Mouse (Mus musculus): ENCODE results near the gene Naa25. TPM values are rescaled to one million over a fixed set of nuclear protein-coding genes. Genes with fewer than 3 reads are reported as not detected.

Naa25 gene
- polyA plus RNA-seq, 1 experiment from 2014 or later, result 47.8 TPM

DNA sequence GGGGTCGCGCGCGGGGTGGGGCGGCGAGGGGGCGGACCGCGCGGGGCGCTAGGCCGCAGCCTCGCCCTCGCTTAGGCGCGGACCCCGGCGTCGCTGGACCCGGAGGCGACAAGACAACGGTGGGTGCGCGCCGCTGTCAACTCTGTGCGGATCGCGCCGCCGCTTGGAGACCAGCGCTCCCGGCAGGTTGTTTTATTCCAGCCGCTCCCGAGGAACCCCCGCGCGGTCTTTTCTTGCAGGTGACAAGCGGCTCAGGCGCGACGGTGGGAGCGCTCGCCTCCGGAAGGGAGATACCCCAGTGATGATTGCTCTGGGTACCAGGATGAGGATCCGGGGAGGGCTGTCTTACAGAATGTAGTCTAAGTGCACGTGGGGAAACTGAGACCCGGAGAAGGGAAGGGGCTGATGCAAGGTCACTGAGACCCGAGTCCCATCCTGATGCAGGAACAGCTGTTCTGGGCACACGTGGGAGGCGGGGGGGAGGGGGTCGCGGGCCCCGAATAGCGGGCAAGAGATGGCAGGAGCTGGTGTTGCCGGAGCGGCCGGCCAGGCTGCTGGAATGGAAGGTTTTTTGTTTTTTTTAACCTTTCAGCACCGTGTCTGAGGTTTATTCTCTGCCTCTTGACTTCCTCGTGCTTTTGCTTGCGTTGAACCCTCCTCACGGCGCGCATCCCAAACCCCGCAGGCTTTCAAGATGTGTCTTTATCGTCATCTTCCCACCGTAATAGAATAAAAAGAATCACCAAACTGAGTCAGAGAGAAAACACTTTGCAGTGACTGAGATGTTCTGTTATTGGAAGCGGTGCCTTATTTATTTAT is 619 bp downstream of the Naa25 start:
- WGBS, result 1% methylated on average over 67 of the region's 67 CpGs
- DNase-seq (ENCODE audit: low spot score), result peak; percentile 61
- H3K4me3 ChIP-seq (ENCODE audit: low read depth, low read length), result peak overlapping the region; percentile 89
- no peak overlapping the region; the same call in 1 of the 2 replicates for H3K27ac ChIP-seq (replicated peaks; ENCODE audit: low read depth, low read length)
- H3K36me3 ChIP-seq (replicated peaks; ENCODE audit: control insufficient read depth, insufficient read depth, low read depth, low read length), result no peaks in the 10 kb centered on the region
- peak overlapping the region; percentile 89 for H3K4me2 ChIP-seq (ENCODE audit: low read depth, low read length)
- peak; percentile 29 for ATAC-seq (replicated peaks; ENCODE audit: insufficient number of reproducible peaks, low FRiP score, low TSS enrichment, low read depth)
- no peaks in the 10 kb centered on the region; the same call in 1 of the 2 replicates for H3K4me1 ChIP-seq (ENCODE audit: control insufficient read depth, insufficient read depth, low read length)
- peak overlapping the region; percentile 76 for H3K9ac ChIP-seq (replicated peaks; ENCODE audit: low read length)
- no peaks in the 10 kb centered on the region for H3K9me3 ChIP-seq (replicated peaks; ENCODE audit: control insufficient read depth, low read length)
- no peaks in the 10 kb centered on the region for H3K27me3 ChIP-seq (ENCODE audit: control insufficient read depth, insufficient read depth, low read length)

DNA sequence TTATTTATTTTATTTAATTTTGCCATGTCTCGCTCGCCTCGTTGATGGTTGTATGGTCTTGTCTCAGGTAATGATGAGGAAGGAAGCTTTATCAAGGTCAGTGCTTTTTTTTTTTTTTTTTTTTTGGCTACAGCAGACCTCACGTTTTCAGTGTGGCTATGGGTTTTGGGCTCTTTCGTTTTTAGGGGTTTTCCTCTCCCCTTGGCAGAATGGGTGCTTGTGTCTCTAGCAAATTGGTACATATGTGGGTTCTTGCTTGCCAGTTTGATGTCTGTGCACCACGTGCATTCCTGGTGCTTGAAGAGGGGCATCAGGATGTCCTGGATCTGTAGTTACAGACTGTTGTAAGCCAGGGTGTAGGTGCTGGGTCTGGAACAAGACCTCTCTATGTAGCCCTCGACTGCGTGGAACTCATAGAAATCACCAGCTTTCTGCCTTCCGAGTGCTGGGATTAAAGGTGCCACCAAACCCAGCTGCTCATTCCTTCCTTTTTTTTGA is 1.3 kb downstream of the Naa25 start:
- no peak overlapping the region for H3K27ac ChIP-seq (replicated peaks; ENCODE audit: low read depth, low read length)
- 58% methylated on average over 9 of the region's 9 CpGs for WGBS
- peak overlapping the region; percentile 76 for H3K9ac ChIP-seq (replicated peaks; ENCODE audit: low read length)
- no peaks in the 10 kb centered on the region; the same call in 1 of the 2 replicates for H3K4me1 ChIP-seq (ENCODE audit: control insufficient read depth, insufficient read depth, low read length)
- DNase-seq (ENCODE audit: low spot score), result no peak
- no peak for ATAC-seq (replicated peaks; ENCODE audit: insufficient number of reproducible peaks, low FRiP score, low TSS enrichment, low read depth)
- no peaks in the 10 kb centered on the region for H3K27me3 ChIP-seq (ENCODE audit: control insufficient read depth, insufficient read depth, low read length)
- peak overlapping the region; percentile 89 for H3K4me3 ChIP-seq (ENCODE audit: low read depth, low read length)
- no peaks in the 10 kb centered on the region for H3K36me3 ChIP-seq (replicated peaks; ENCODE audit: control insufficient read depth, insufficient read depth, low read depth, low read length)
- H3K4me2 ChIP-seq (ENCODE audit: low read depth, low read length), result peak overlapping the region; percentile 89
- H3K9me3 ChIP-seq (replicated peaks; ENCODE audit: control insufficient read depth, low read length), result no peaks in the 10 kb centered on the region

DNA sequence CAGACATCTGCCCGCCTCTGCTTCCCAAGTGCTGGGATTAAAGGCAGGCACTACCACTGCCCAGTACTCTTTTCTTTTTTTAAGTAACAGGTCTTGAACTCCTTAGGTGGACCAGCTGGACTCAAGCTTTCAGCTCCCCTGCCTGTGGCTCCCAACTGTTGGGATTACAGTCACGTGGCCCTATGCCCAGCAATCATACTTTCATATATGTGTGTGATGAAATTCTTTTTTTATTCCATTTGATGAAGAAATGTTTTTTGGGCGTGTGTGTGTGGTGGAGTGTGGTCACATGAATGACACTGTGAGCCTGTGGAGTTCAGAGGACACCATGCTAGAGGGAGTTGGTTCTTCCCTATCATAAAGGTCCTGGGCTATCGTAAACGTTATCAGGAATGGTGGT is 1.8 kb downstream of the Naa25 start:
- Histone ChIP-seq H3K9me3 (replicated peaks; ENCODE audit: control insufficient read depth, low read length) (no peaks in the 10 kb centered on the region), H3K9ac (replicated peaks; ENCODE audit: low read length) (no peak overlapping the region), H3K4me1 (ENCODE audit: control insufficient read depth, insufficient read depth, low read length) (no peaks in the 10 kb centered on the region; the same call in 1 of the 2 replicates), H3K27ac (replicated peaks; ENCODE audit: low read depth, low read length) (no peak overlapping the region), H3K36me3 (replicated peaks; ENCODE audit: control insufficient read depth, insufficient read depth, low read depth, low read length) (no peaks in the 10 kb centered on the region), H3K4me3 (ENCODE audit: low read depth, low read length) (no peak overlapping the region), H3K27me3 (ENCODE audit: control insufficient read depth, insufficient read depth, low read length) (no peaks in the 10 kb centered on the region), H3K4me2 (ENCODE audit: low read depth, low read length) (no peak overlapping the region)
- 88% methylated on average over 5 of the region's 5 CpGs for WGBS
- ATAC-seq (replicated peaks; ENCODE audit: insufficient number of reproducible peaks, low FRiP score, low TSS enrichment, low read depth), result no peak
- DNase-seq (ENCODE audit: low spot score), result no peak

DNA sequence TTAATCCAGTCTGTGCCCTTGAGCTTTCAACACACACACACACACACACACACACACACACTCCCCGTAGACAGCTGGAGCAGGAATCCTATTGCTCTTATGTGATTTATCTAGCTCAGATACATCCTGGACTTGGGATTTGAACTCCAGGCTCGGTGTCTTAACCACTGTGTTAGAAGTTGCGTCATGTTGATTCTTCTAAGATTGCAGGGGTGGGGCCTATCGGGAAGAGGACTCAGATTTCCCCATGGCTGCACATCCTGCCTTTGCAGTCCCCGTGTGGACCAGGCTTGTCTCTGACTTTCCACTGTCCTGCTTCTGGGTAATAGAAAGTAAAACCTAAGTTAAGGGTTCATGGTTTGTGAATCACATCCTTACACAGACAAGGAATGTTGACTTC is 2.3 kb downstream of the Naa25 start:
- no peaks in the 10 kb centered on the region for H3K36me3 ChIP-seq (replicated peaks; ENCODE audit: control insufficient read depth, insufficient read depth, low read depth, low read length)
- WGBS, result 66% methylated on average over 5 of the region's 5 CpGs
- DNase-seq (ENCODE audit: low spot score), result no peak

DNA sequence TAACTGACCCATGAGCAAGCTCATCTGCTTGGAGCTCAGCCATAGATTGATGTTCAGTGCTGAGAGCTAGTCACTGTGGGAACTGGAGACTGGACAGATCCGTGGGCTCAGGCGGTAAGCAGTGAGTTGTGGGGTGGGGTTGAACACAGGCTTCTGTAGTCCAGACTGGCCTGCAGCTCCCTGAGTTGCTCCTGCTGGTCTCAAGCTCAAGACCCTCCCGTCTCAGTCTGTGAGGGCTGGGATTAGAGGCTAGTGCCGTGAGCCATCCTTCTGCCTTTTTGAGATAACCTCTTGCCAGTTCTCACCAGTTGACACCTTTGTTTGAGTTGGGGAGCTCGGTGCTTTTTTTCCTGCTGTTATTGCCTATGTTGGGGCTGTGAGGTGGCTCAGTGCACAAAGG is 3.1 kb downstream of the Naa25 start:
- WGBS, result 90% methylated on average over 5 of the region's 5 CpGs
- no peaks in the 10 kb centered on the region for H3K27me3 ChIP-seq (ENCODE audit: control insufficient read depth, insufficient read depth, low read length)
- no peaks in the 10 kb centered on the region; the same call in 1 of the 2 replicates for H3K4me1 ChIP-seq (ENCODE audit: control insufficient read depth, insufficient read depth, low read length)
- no peaks in the 10 kb centered on the region for H3K9me3 ChIP-seq (replicated peaks; ENCODE audit: control insufficient read depth, low read length)
- ATAC-seq (replicated peaks; ENCODE audit: insufficient number of reproducible peaks, low FRiP score, low TSS enrichment, low read depth) (no peak), DNase-seq (ENCODE audit: low spot score) (no peak)
- H3K4me2 ChIP-seq (ENCODE audit: low read depth, low read length), result no peak overlapping the region
- H3K36me3 ChIP-seq (replicated peaks; ENCODE audit: control insufficient read depth, insufficient read depth, low read depth, low read length), result no peaks in the 10 kb centered on the region
- no peak overlapping the region for H3K9ac ChIP-seq (replicated peaks; ENCODE audit: low read length)
- no peak overlapping the region for H3K4me3 ChIP-seq (ENCODE audit: low read depth, low read length)
- H3K27ac ChIP-seq (replicated peaks; ENCODE audit: low read depth, low read length), result no peak overlapping the region

More for the DNA sequence above, 2.3 kb downstream of the Naa25 start:
- Histone ChIP-seq H3K4me2 (ENCODE audit: low read depth, low read length) (no peak overlapping the region), H3K27ac (replicated peaks; ENCODE audit: low read depth, low read length) (no peak overlapping the region), H3K9me3 (replicated peaks; ENCODE audit: control insufficient read depth, low read length) (no peaks in the 10 kb centered on the region), H3K4me3 (ENCODE audit: low read depth, low read length) (no peak overlapping the region), H3K4me1 (ENCODE audit: control insufficient read depth, insufficient read depth, low read length) (no peaks in the 10 kb centered on the region; the same call in 1 of the 2 replicates), H3K9ac (replicated peaks; ENCODE audit: low read length) (no peak overlapping the region), H3K27me3 (ENCODE audit: control insufficient read depth, insufficient read depth, low read length) (no peaks in the 10 kb centered on the region)
- ATAC-seq (replicated peaks; ENCODE audit: insufficient number of reproducible peaks, low FRiP score, low TSS enrichment, low read depth), result no peak

DNA sequence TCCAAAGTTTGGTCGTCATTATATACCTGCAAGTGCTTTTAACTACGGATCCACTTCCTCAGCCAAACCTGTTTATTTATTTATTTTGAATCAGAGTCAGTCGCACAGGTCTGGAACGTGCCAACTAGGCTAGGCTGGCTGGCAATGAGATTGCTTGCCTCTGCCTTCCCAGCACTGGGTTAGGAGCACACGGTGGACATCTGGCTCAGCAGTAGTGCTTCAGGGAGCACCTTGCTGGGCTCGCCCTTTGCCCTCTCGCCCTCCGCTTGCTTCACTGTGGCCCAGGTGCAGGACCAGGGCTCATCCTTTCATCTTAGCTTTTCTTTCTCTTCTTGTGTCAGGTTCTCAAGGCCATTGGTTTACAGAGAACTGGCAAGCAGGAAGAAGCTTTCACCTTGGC is 10.1 kb downstream of the Naa25 start:
- DNase-seq (ENCODE audit: low spot score) (no peak), ATAC-seq (replicated peaks; ENCODE audit: insufficient number of reproducible peaks, low FRiP score, low TSS enrichment, low read depth) (no peak)
- H3K27me3 ChIP-seq (ENCODE audit: control insufficient read depth, insufficient read depth, low read length), result no peaks in the 10 kb centered on the region
- H3K27ac ChIP-seq (replicated peaks; ENCODE audit: low read depth, low read length), result no peak overlapping the region
- H3K4me3 ChIP-seq (ENCODE audit: low read depth, low read length), result no peak overlapping the region
- H3K9ac ChIP-seq (replicated peaks; ENCODE audit: low read length), result no peak overlapping the region
- H3K4me1 ChIP-seq (ENCODE audit: control insufficient read depth, insufficient read depth, low read length), result no peaks in the 10 kb centered on the region
- no peak overlapping the region for H3K4me2 ChIP-seq (ENCODE audit: low read depth, low read length)
- WGBS, result 86% methylated on average over 8 of the region's 8 CpGs
- no peaks in the 10 kb centered on the region; the same call in 1 of the 2 replicates for H3K36me3 ChIP-seq (replicated peaks; ENCODE audit: control insufficient read depth, insufficient read depth, low read depth, low read length)
- H3K9me3 ChIP-seq (replicated peaks; ENCODE audit: control insufficient read depth, low read length), result no peaks in the 10 kb centered on the region

DNA sequence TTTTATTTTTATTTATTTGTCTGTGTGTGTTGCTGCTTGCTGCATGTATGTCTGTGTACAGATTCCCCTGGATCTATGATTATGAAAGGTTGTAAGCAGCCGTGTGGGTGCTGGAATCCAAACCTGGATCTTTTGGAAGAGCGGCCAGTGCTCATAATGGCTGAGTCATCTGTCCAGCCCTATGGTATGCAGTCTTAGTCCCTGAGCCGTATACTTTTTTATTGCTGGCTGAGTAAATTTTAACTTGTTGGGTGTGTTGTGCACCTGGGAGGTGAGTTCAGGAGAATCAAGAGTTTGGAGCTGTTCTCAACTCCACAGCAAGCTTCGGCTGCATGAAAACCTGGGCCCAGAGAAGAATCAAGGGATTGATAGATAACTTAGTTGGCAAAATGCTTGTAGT is 13.2 kb downstream of the Naa25 start:
- WGBS, result 96% methylated on average over 4 of the region's 4 CpGs
- H3K27me3 ChIP-seq (ENCODE audit: control insufficient read depth, insufficient read depth, low read length), result no peaks in the 10 kb centered on the region
- DNase-seq (ENCODE audit: low spot score) (no peak), ATAC-seq (replicated peaks; ENCODE audit: insufficient number of reproducible peaks, low FRiP score, low TSS enrichment, low read depth) (no peak)
- peaks cover 8% of the 10 kb centered on the region for H3K36me3 ChIP-seq (replicated peaks; ENCODE audit: control insufficient read depth, insufficient read depth, low read depth, low read length)
- no peak overlapping the region for H3K27ac ChIP-seq (replicated peaks; ENCODE audit: low read depth, low read length)
- no peaks in the 10 kb centered on the region for H3K9me3 ChIP-seq (replicated peaks; ENCODE audit: control insufficient read depth, low read length)
- no peaks in the 10 kb centered on the region for H3K4me1 ChIP-seq (ENCODE audit: control insufficient read depth, insufficient read depth, low read length)
- no peak overlapping the region for H3K9ac ChIP-seq (replicated peaks; ENCODE audit: low read length)
- no peak overlapping the region for H3K4me2 ChIP-seq (ENCODE audit: low read depth, low read length)
- no peak overlapping the region for H3K4me3 ChIP-seq (ENCODE audit: low read depth, low read length)

DNA sequence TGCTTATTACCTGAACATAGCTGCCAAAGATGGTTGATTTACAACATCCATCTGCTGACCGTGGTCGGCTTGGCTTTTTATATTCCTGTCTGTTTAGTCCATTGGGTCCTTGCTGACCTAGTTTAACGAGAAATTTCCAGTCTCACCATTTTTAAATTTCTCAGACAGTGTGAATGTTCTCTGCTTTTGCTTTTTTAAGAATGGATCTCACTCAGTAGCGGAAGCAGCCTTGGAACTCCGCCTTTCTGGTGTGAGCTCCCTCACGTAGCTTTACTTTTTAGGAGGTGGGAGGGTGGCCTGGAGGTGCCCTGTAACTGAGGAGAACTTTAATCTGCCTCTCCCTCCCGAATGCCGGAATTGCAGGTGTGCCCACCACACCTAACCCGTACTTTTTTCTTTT is 23.0 kb downstream of the Naa25 start:
- Histone ChIP-seq H3K27me3 (ENCODE audit: control insufficient read depth, insufficient read depth, low read length) (no peaks in the 10 kb centered on the region), H3K4me2 (ENCODE audit: low read depth, low read length) (no peak overlapping the region), H3K9me3 (replicated peaks; ENCODE audit: control insufficient read depth, low read length) (no peaks in the 10 kb centered on the region), H3K4me1 (ENCODE audit: control insufficient read depth, insufficient read depth, low read length) (no peaks in the 10 kb centered on the region), H3K4me3 (ENCODE audit: low read depth, low read length) (no peak overlapping the region), H3K9ac (replicated peaks; ENCODE audit: low read length) (no peak overlapping the region), H3K27ac (replicated peaks; ENCODE audit: low read depth, low read length) (no peak overlapping the region), H3K36me3 (replicated peaks; ENCODE audit: control insufficient read depth, insufficient read depth, low read depth, low read length) (peaks cover 22% of the 10 kb centered on the region)
- DNase-seq (ENCODE audit: low spot score), result no peak
- 92% methylated on average over 9 of the region's 9 CpGs for WGBS
- no peak for ATAC-seq (replicated peaks; ENCODE audit: insufficient number of reproducible peaks, low FRiP score, low TSS enrichment, low read depth)
